Mouse (Mus musculus) large intestine, adult 2 months (tissue): ENCODE data around the gene Gm49661. TPM values are rescaled to one million over a fixed set of nuclear protein-coding genes. Genes with fewer than 3 reads are reported as not detected.

Experiments used
- DNase-seq: peaks from one replicate; pipeline ENCODE4 v3.0.0-alpha.2; 2012; ENCODE audit warnings: low read depth, low spot score
- WGBS: fragments of 180-500 bp; shearing (Covaris S2); methylation state at CpG from one replicate; pipeline ENCODE4 v1.1.7; 2018; 5-methylcytosine and 5-hydroxymethylcytosine counted together
- polyA plus RNA-seq: library from polyadenylated mRNA; depleted of rRNA; stranded (reverse); fragments of >200 nt; gene quantifications from 2 replicates; pipeline ENCODE4 v1.2.3, GENCODE M21; 2012; rRNA removed

Gm49661 gene
- 1.2 and 1.4 TPM in 2 replicates for polyA plus RNA-seq

DNA sequence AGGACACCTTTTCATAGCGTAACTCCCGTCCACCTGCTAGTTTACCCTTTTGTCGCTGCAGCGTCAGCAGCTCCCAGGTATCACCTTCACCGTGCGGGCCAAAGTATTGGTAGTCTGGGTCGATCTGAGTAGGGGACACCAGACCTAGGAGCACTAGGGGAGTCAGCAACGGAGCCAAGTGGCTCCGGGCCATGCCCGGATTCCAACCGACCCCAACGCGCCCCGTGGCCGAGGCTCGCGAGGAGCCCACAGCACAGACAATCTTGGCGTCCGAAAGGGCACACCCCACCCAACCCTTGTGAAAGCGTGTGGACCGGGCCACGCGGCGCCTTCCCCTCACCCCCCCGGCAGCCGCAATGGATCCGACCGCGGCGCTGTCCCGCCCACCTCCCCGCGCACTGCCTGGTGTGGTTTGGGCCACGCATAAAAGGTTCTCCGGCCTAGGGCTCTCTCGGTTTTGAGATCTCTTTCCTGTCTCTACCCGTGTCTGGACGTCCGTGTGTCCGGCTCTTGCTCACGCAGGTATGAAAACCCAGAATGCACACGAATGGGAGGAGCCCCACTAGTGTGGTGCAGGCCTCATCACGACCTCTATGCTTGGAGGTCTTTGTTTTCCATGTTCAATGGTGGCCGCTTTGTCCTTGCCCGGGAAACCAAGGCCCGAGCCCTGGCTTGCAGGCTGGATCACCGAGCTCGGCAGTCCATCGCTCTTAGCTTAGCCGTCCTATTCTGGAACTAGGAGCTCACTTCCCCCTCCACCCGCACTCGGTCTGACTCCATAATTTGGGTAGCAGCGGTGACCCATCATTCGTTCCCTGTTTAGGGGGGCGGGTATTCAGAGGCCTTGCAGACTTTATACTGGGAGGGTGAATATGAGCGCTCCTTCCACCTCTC is at the start of gene Gm49661, which contains the start of the genes Prdx2 and Rnaseh2a:
TSS of gene Gm49661 (minus strand) at position 193 of the 894 bp plus-strand sequence.
TSS of gene Prdx2 (plus strand) at position 347 of the 894 bp plus-strand sequence.
TSS of gene Rnaseh2a (minus strand) at position 527 of the 894 bp plus-strand sequence.
- under 1% methylated on average over 56 of the region's 56 CpGs for WGBS
- DNase-seq, result no peak

DNA sequence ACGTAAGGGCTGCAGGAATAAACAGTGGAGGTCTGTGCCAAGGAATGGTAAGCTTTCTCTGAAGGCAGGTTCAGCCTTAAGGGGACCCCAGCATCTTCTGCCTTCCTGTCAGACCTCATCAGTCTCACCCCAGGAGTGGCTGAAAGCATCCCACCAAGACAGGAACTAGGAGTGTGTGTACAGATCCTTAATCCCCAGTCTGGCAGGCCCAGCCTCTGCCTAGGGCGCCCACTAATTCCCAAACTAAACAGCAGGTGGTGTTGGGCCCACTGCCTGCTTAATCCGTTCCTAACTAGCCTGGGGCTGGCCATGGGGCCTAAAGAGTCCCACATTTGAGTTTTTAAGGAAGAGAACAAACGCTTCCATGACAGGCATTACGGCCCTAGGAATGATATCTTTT is 48.0 kb upstream of the Gm49661 start:
- WGBS, result 67% methylated on average over 5 of the region's 5 CpGs
- no peak for DNase-seq

DNA sequence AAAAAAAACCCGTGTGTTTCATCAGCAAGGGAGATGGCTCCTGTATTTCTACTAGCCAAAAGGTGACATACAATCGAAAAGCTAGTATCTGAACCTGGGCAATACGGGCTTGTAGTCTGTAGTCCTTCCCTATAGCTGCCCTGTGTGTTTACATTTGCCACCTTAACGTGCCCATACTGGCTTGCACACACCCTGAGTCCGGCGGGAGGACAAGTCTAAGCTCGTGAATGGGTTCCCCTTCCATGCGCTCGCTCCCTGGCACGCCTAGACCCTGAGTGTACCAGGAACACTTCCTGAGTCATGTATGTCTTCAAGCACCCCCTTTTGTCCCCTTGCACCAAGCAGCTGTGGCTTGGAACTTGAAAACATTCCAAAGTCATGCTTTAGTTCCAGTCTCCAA is 47.5 kb upstream of the Gm49661 start:
- DNase-seq, result no peak
- 39% methylated on average over 10 of the region's 10 CpGs for WGBS

GRCm38 (mm10) chr8:85014431-85014830 is 45.2 kb upstream of the Gm49661 start, which contains the start of gene Best2:
Gene Best2, minus strand, starts transcription at chr8:85014531.
- 46% methylated on average over 2 of the region's 2 CpGs for WGBS

GRCm38 (mm10) chr8:85013230-85013840 is 44.1 kb upstream of the Gm49661 start:
- WGBS, result 3% methylated on average over 25 of the region's 26 CpGs
- DNase-seq, result no peak

More at GRCm38 (mm10) chr8:85014431-85014830, 45.2 kb upstream of the Gm49661 start, which contains the start of gene Best2:
- DNase-seq, result no peak

GRCm38 (mm10) chr8:85011242-85011641 is 42.0 kb upstream of the Gm49661 start:
- 11% methylated on average over 28 of the region's 28 CpGs for WGBS

GRCm38 (mm10) chr8:85007686-85008085 is 38.5 kb upstream of the Gm49661 start:
- 17% methylated on average over 25 of the region's 25 CpGs for WGBS
- DNase-seq, result no peak

More at GRCm38 (mm10) chr8:85011242-85011641, 42.0 kb upstream of the Gm49661 start:
- no peak for DNase-seq

DNA sequence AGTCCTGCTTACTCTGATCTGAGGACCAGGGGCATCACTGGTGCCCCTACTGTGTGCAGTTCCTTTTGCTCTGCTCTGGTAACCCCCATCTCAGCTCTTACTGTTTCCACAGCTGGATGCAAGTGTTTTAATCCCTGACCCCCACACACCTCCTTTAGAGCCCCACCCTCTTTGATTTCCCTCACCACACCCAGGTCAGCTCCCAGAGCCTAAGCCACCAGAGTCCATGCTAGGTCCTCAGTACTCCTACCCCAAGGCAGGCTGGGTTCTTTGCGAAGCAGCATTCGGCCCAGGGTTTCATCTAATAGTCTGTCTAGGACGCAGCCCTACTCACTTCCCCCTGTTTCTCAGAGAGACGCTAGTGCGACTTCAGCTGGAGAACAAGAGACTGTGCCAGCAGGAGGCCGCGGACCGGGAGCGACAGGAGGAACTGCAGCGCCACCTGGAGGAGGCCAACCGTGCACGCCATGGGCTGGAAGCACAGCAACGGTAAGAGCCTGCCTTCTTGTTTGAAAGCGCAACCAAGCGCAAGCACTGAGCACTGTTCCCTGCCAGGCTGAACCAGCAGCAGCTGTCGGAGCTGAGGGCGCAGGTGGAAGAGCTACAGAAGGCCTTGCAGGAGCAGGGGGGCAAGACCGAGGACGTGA is 28.5 kb upstream of the Gm49661 start:
- 14% methylated on average over 19 of the region's 19 CpGs for WGBS
- no peak for DNase-seq

- DNase-seq, result no peak
- WGBS, result 94% methylated on average over 5 of the region's 5 CpGs
Observed at GRCm38 (mm10) chr8:84996978-84997377, 27.7 kb upstream of the Gm49661 start.

GRCm38 (mm10) chr8:84995680-84996079 is 26.4 kb upstream of the Gm49661 start:
- no peak for DNase-seq
- 70% methylated on average over 25 of the region's 25 CpGs for WGBS

GRCm38 (mm10) chr8:84994375-84994774 is 25.1 kb upstream of the Gm49661 start:
- WGBS, result 91% methylated on average over 9 of the region's 9 CpGs
- DNase-seq, result no peak

DNA sequence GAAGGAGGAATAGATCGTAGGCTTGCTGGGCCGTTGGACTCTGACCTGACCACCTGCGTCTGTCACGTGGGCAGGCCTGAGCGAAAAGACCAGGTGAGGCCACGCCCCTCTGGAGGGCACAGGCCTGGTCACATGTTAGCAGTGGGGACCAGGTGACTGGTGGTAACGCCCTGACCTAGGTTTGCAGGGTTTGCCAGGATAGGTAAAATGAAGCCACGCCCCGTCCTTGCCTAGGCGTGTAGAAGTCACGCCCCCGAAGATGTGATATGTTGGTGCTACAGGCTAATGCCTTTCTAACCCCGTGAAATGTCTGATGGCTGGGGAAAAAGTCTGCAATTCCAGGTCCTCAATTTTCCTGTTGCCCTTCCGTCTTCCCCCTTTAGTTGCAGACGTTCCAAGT is 21.6 kb upstream of the Gm49661 start:
- WGBS, result 2% methylated on average over 15 of the region's 15 CpGs
- DNase-seq, result no peak

- 1% methylated on average over 28 of the region's 28 CpGs for WGBS
- DNase-seq, result peak; percentile 98
Observed at GRCm38 (mm10) chr8:84990349-84990748, 21.1 kb upstream of the Gm49661 start, which contains the start of gene Hook2. Gene Hook2, plus strand, starts transcription at chr8:84990603.

DNA sequence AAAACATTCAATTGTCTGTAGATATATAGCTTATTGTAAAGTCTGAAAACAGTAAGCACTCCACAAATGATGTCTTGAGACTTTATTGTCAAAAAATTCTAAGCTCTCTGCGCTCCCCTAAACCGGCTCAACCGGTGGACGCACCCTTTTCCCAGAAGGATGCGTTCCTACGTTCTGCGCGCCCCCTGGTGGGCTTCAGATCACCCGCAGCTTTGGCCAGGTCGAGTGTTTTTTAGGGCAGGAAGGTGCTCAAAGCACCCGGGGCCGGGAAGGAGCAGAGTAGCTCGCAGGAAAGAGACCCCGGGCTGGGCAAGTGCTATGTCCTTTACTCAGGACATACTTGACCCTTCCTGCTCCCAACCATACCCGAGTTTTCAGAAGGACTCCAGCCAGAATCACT is 20.6 kb upstream of the Gm49661 start:
- DNase-seq, result no peak
- WGBS, result under 1% methylated on average over 15 of the region's 15 CpGs

DNA sequence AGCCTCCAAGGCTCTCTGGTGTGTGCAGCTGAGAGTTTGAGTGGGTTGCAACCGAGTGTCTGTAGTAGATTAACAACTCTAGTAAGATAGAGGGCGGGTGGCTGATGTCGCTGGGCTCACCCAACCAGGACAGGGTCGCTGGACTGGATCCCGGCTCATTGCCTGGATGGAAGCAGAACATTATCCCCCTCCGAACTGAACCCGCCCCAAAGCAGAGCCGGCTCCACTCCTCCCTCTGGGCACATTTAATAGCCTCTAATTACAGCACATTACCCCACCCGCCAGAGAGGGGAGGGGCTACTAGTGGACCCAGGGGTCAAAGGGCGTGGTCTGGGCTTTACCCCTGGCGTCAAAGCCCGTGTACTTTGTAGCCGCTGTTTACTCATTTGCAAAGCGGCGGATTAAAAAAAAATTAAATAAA is 20.1 kb upstream of the Gm49661 start:
- no peak for DNase-seq
- 3% methylated on average over 15 of the region's 15 CpGs for WGBS

GRCm38 (mm10) chr8:84987903-84988302 is 18.7 kb upstream of the Gm49661 start:
- WGBS, result 74% methylated on average over 2 of the region's 2 CpGs
- no peak for DNase-seq

GRCm38 (mm10) chr8:84987388-84987787 is 18.2 kb upstream of the Gm49661 start:
- no peak for DNase-seq
- WGBS, result 72% methylated on average over 5 of the region's 5 CpGs

DNA sequence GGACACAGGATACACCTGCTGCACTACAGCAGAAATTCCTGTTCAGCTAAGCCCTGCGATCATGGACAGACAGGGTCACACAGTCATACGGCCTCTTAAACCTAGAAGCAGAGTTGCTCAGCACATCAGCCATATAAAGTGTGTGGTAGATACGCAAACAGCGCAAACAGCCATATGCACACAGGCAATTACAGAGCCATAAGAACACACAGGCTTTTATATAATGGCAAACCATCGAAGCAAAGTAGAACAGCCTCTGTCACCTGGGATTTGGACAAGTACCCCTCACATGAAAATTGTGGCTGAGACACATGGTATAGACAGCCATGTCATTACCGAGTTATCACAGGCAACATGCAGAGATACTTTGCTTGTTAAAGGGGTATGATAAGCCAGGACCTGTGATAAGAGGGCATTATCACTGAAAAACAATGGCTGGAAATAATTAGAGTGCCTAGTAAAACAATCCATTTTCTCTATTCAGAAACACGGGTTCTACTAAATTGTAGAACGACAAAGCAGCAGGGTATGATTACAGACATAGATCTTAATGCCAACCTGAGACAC is 17.2 kb upstream of the Gm49661 start:
- no peak for DNase-seq
- 24% methylated on average over 8 of the region's 8 CpGs for WGBS

DNA sequence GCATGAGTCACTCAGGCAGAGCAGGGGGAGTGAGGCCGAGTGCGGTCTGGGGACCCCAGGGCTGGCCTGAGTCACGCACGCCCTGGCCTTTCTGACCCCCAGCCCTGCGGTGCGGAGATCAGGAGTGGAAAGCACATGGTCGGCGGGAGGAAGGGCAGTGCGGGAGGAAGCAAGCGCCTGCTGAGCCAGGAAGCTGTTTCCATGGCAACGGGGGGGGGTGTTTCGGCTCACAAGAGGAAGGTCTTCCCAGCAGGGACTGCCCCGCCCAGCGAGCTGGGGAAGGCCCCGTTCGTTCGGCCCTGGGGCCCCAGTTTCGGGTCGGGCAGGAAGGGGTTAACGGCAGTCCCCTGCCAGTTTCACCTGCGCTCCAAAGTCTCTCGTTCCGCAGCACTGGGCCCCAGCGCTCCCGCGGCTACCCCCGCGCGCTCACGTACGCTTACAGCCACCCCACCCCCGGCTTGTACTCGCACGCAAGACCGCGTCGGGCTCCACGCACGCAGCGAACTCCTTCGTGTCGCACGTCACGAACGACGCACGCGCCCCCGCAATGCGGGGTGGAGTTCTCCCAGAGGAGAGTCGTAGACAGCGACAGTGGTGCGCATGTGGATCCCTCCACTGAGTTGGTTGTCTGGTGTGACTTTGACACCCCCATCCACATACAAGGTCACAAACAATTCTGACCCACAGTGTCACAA is 16.6 kb upstream of the Gm49661 start:
- WGBS, result under 1% methylated on average over 53 of the region's 53 CpGs
- no peak for DNase-seq
